Mouse (Mus musculus): Measurements from ENCODE around the gene Jund. TPM values are rescaled to one million over a fixed set of nuclear protein-coding genes. Genes with fewer than 3 reads are reported as not detected.

Jund gene
- total RNA-seq, 4 experiments from 2014 or later = 187 to 329 (median 253) TPM

DNA sequence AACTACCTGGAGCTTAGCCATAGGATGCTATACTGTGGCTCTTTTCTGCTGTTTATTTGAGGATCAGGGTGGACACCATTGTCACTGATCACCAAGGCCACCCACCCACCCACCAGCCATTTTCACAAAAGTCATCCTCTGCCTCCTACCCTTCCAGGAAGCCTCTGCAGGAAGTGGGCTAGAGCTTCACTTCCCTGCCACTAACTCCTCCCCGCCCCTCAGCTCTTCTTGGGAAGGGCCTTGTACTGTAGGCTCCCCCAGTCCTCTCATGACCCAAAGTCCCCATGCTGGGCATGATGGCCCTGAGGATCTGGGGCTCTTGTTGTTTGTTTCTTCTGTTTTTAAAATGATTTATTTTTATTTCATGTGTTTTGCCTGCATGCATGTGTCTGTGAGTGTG lies 23.4 kb upstream of the Jund start:
- no peak for DNase-seq

DNA sequence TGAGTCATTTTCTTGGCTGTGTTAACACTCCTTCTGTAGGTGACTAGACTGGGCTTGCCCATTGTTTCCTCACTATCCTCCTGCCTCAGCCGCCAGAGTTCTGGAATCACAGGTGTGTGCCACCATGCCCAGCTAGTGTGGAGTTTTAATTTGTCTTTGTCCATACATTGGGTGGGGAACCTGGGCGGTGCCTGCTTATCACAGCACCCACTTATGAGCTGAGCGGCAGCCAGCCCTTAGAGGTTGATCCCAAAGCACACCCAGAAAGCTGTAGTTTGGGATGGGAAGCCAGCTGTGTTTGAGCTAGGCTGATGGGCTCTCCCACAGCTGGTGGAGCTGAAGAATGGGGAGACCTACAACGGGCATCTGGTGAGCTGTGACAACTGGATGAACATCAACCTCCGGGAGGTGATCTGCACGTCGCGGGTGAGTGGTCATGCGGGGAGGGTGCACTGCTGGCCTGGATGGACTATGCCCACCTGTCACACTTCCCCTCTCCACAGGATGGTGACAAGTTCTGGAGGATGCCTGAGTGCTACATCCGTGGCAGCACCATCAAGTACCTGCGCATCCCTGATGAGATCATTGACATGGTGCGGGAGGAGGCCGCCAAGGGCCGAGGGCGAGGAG lies 21.2 kb upstream of the Jund start:
- DNase-seq = no peak

DNA sequence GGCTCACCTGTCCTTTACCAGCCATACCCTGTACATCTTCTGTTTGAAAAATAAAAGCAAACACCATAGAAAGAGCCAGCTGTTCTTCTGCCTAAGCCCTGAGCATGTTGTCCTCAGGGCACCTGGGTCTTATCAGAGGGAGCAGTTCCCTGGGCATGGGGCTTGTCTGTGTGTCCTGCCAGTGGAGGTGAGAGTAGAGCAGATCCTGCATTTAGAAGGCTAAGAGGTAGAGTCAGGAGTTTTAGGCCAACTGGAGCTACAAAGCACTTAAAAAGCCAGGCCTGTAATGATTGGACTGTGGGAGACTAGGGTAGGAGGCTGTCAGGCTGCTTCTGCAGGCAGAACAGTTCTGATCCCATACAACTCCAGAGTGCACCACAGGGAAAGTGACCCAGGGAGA lies 20.1 kb upstream of the Jund start:
- no peak for DNase-seq

- no peak for DNase-seq
Observed at GRCm38 (mm10) chr8:70679404-70679803, 19.3 kb upstream of the Jund start.

DNA sequence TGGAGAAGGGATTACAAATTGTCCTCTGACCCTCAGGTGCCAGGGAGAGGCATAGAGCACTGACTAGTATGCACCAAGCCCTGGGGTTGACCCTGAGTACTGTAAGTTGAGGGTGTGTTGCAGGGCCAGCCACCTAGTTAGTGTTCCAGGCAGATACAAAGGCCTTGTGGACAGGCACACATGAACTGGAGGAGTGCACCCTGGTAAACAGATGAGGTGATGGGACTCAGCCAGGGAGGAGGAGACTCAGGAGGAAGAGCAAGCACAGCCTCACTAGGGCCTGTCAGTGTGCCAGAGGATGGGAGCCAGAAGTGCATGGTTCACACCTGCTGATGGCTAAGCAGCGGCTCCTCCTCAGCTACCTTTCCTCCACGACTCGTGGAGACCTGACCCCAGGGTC lies 18.7 kb upstream of the Jund start:
- DNase-seq = no peak

GRCm38 (mm10) chr8:70681410-70681809 lies 17.3 kb upstream of the Jund start:
- no peak for DNase-seq

DNA sequence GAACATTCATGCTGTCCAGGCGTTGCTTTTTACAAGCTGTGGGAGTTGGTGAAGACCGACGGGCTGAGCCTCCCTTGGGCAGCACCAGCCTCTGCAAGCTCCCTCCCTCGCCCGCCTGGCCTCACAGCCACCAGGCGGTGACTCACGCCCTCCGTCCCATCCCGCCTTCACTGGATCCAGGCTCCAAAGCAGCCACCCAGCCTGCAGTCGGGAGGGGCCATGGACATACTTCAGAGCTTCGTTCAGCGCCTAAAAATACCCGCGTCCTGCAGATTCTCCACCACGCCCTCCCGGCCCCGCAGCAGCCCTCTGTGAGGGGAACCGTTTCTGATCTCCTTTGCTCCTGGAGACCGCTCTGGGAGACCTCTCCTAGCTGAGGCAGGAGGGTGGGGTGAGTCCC lies 16.6 kb upstream of the Jund start:
- peak; percentile 87 for DNase-seq

GRCm38 (mm10) chr8:70682692-70683091 lies 16.1 kb upstream of the Jund start:
- no peak for DNase-seq

- DNase-seq = no peak
Observed at GRCm38 (mm10) chr8:70684291-70684690, 14.5 kb upstream of the Jund start.

GRCm38 (mm10) chr8:70687576-70687975 lies 11.2 kb upstream of the Jund start:
- peak; percentile 91 for DNase-seq

- no peak for DNase-seq
Observed at GRCm38 (mm10) chr8:70688136-70688535, 10.6 kb upstream of the Jund start.

DNA sequence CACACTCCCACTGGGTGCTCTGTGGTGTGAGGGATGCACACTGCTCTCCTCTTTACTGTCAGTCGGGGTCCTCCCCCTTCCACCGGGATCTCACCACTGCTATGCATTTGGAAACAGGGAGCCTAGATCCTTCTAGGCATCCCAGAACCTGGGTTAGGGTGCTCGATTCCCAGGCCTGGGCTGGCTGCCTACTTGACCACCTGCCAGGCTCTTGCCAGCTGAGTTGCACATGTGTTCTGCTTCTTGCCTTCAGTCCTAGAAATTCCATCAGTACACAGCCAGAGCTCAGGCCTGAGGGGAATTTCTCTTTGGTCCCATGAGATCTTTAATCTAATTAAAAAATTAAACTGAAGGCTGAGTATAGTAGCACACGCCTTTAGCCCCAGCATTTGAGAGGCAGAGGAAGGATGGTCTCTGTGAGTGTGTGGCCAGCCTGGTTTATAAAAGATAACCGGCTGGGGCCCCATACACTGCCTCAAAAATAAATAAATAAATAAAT lies 8.8 kb upstream of the Jund start:
- no peak for DNase-seq

DNA sequence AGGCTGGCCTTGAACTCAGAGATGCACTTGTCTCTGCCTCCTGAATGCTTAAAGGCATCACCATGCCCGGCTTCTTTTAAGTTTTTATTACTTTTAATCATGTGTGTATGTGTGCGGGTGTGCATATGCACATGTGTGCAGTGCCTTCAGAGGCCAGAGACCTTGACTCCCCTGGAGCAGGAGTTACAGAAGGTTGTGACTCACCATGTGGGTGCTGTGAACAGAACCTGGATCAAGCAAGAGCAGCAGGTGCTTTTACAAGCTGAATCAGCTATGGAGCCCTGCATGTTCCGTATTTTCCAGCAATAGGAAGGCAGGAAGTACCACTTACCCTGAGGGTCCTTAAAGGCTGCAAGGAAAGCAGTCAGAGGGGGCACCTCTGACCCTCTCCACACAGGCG lies 7.5 kb upstream of the Jund start:
- DNase-seq = no peak

DNA sequence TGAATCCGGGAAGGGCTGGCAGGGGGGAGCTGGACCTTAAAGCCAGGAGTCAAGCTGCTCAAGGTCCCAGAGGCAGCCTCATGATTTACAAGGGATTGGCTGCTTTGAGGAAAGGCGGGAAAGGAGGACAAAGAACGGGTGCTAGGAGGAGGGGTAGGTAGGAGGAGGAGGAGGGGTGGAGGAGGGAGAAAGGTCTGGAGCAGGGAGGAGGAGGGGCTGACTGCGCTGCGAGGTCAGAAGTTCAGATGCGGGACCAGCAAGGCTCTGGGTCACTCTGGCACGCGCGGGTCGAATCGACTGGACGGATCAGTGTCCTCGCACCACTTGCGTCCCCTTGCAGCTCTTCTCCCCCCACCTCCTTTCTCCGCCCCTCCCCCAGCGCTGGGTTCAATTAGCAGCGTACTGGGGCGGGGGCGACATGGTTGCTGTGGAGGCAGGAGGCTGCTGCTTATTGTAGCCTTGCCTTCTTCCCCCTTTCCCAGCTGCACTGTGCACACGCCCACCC lies 7.0 kb upstream of the Jund start:
- no peak for DNase-seq

GRCm38 (mm10) chr8:70693636-70694035 lies 5.1 kb upstream of the Jund start:
- DNase-seq = no peak

- no peak for DNase-seq
Observed at GRCm38 (mm10) chr8:70695318-70696018, 3.3 kb upstream of the Jund start.

DNA sequence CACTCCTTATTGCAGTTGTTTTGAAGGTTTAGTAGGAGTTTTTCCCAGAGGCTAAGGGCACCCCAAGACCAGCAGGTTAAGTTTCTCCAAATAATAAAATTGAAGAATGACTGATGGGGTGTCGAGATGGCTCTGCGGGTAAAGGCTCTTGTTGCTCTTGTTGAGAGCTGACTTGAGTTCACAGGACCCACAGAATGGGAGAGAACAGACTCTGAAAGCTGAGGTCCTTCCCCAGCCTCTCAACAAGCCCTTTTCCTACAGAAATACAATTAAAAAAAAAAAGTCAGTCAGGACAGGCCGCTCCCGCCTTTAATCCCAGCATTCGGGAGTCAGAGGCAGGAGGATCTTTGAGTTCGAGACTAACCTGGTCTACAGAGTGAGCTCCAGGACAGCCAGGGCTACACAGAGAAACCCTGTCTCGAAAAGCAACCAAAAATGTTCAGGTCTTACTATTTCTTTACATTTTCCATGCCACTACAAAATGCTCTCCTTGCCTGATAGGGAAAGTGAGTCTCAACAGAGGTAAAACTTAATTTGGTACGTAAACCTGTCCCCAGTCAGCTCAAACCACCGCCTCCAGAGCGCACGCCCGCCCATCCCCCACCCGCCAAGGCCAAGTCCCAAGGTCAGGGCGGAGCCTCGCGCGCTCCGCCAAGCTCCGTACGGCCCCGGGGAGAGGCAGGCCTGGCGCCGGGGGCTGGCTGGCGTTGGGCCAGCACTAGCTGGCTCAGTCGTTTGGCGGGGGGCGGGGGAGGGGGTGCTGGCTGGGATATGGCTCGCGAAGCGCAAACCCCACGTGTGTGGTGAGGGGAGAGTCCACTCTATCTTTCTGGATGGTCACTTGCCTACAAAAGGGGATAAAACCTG lies 2.5 kb upstream of the Jund start:
- no peak for DNase-seq

GRCm38 (mm10) chr8:70696946-70697345 lies 1.8 kb upstream of the Jund start:
- no peak for DNase-seq

DNA sequence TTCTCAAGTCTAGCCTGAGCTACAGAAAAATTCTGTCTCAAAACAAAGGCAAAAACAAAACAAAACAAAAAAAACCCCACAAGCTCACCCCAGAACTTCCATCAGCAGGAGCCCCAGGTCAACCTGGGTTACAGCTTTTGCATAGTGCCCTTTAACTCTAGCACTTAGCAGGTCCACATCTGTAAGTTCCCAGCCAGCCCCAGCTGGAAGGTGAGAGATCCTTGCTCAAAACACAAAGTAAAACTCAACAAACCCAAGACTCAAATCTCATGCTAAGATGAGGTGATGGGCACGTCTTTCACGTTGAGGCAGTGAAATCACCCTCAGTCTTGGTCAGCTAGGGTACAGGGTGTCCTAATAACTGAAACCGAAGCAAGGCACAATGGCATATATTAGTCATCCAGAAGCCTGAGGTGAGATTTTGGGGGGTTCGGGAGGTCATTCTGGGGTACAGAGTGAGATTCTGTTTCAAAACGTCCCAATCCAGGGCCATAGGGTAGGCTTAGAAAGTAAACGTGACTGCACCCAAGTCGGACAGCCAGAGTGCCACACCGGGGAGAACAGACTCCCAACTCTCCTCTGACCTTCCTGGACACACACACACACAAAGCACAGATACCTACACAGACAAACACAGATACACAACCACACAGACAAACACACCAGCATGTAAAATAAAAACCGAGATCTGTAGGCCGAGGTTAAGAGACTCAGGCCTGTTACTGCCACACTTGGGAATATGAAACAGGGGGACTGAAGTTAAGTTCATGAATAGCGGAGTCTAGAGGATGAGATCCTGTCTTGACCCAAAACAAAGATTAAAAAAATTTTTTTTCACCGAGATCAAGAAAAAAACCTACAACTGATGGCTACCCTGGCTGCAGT lies 1.1 kb upstream of the Jund start:
- no peak for DNase-seq

DNA sequence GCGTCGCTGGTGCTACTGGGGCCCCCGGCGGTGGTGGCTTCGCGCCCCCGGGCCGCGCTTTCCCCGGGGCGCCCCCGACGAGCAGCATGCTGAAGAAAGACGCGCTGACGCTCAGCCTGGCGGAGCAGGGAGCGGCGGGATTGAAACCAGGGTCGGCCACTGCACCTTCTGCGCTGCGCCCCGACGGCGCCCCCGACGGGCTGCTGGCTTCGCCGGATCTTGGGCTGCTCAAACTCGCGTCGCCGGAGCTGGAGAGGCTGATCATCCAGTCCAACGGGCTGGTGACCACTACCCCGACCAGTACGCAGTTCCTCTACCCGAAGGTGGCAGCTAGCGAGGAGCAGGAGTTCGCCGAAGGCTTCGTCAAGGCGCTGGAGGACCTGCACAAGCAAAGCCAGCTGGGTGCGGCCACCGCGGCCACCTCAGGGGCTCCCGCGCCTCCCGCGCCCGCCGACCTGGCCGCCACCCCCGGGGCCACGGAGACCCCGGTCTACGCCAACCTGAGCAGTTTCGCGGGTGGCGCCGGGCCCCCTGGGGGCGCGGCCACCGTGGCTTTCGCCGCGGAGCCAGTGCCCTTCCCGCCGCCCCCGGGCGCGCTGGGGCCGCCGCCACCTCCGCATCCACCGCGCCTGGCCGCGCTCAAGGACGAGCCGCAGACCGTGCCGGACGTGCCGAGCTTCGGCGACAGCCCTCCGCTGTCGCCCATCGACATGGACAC lies 526 bp downstream of the Jund start:
- DNase-seq = peak; percentile 55

DNA sequence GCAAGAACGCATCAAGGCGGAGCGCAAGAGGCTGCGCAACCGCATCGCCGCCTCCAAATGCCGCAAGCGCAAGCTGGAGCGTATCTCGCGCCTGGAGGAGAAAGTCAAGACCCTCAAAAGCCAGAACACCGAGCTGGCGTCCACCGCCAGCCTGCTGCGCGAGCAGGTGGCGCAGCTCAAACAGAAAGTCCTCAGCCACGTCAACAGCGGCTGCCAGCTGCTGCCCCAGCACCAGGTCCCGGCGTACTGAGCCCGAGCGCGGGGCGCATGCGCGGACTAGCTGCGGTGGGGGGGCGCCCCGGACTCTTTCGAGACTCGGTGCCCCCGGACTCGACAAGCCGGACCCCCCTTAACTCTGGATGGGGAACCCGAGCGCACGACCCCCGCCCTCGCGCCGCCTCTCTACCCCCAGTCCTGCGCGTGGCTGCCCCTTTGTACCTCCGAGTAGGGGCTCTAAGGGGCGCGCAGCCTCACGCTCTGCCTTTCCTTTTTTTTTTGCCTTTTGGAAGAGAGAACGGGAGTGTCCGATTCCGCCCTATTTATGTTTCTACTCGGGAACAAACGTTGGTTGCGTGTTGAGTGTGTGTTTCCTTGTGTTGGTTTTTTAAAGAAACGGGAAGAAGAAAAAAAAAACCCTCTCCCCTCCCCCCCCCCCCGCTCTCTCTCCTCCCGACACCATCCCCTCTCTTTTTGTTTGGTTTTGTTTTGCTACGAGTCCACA lies 1.2 kb downstream of the Jund start:
- peak; percentile 83 for DNase-seq

Measured in adrenal gland, adult 8-10 months (tissue).